Mouse (Mus musculus) myocyte (in vitro differentiated cells): ENCODE measurements around the gene Ctbp1. TPM values are rescaled to one million over a fixed set of nuclear protein-coding genes. Genes with fewer than 3 reads are reported as not detected.

Experiments used
- H3K27me3 ChIP-seq: one replicate; pipeline ENCODE4 v1.6.1; 2011; ENCODE audit not compliant: control insufficient read depth, insufficient read depth, insufficient read length
- H3K36me3 ChIP-seq: one replicate; pipeline ENCODE4 v1.6.1; 2011; ENCODE audit not compliant: control insufficient read depth, insufficient read depth
- H3K4me2 ChIP-seq: one replicate; pipeline ENCODE4 v1.6.1; 2011; ENCODE audit warnings: low read depth, control low read depth
- H3K4me3 ChIP-seq: one replicate; pipeline ENCODE4 v1.5.1; 2011; ENCODE audit warnings: mild to moderate bottlenecking, control low read depth, moderate library complexity
- H3K79me2 ChIP-seq: one replicate; pipeline ENCODE4 v1.6.1; 2011; ENCODE audit not compliant: control insufficient read depth, insufficient read depth
- H3ac ChIP-seq: one replicate; pipeline ENCODE4 v1.6.1; 2011; ENCODE audit not compliant: control insufficient read depth, insufficient read length
- CEBPB ChIP-seq: IDR thresholded peaks from 2 replicates; pipeline ENCODE4 v1.6.1; 2011; ENCODE audit warnings: mild to moderate bottlenecking, moderate library complexity; ENCODE audit not compliant: poor library complexity, insufficient read depth, severe bottlenecking
- E2F4 ChIP-seq: IDR thresholded peaks from one replicate; pipeline ENCODE4 v1.6.1; 2011; ENCODE audit warnings: mild to moderate bottlenecking, control low read depth, moderate library complexity; ENCODE audit not compliant: insufficient read depth
- MAX ChIP-seq: IDR thresholded peaks from one replicate; pipeline ENCODE4 v1.6.1; 2011; ENCODE audit warnings: low read depth, mild to moderate bottlenecking, control low read depth
- MYOD1 ChIP-seq, 3 experiments: IDR thresholded peaks; one replicate each; pipeline ENCODE4 v1.6.1; 2011; ENCODE audit warnings: control low read depth in 2 of 3, low read depth in 2 of 3, mild to moderate bottlenecking in 2 of 3, moderate library complexity in 1 of 3; ENCODE audit not compliant: insufficient read length in 2 of 3, control insufficient read depth in 1 of 3
- MYOG ChIP-seq, 3 experiments: IDR thresholded peaks; one replicate each; pipeline ENCODE4 v1.6.1; 2011; ENCODE audit warnings: control low read depth in 2 of 3, low read depth in 2 of 3, mild to moderate bottlenecking in 2 of 3; ENCODE audit not compliant: insufficient read length in 2 of 3, control insufficient read depth in 1 of 3, insufficient read depth in 1 of 3
- POLR2A ChIP-seq: IDR thresholded peaks from one replicate; pipeline ENCODE4 v1.6.1; 2011; ENCODE audit warnings: low read depth, mild to moderate bottlenecking, control low read depth, moderate library complexity; ENCODE audit not compliant: insufficient read length
- POLR2AphosphoS2 ChIP-seq: IDR thresholded peaks from one replicate; pipeline ENCODE4 v1.6.1; 2011; ENCODE audit warnings: low read depth, control low read depth; ENCODE audit not compliant: insufficient read length
- REST ChIP-seq: IDR thresholded peaks from one replicate; pipeline ENCODE4 v1.6.1; 2011; ENCODE audit warnings: mild to moderate bottlenecking, control low read depth, moderate library complexity; ENCODE audit not compliant: insufficient read depth, insufficient read length
- SRF ChIP-seq: IDR thresholded peaks from one replicate; pipeline ENCODE4 v1.6.1; 2011; ENCODE audit warnings: low read depth; ENCODE audit not compliant: control insufficient read depth, insufficient read length
- TCF12 ChIP-seq: IDR thresholded peaks from one replicate; pipeline ENCODE4 v1.6.1; 2011; ENCODE audit warnings: mild to moderate bottlenecking, control low read depth; ENCODE audit not compliant: poor library complexity, insufficient read depth, severe bottlenecking
- TCF3 ChIP-seq: IDR thresholded peaks from one replicate; pipeline ENCODE4 v1.6.1; 2011; ENCODE audit warnings: low read depth, control low read depth; ENCODE audit not compliant: insufficient read length
- USF1 ChIP-seq: IDR thresholded peaks from one replicate; pipeline ENCODE4 v1.6.1; 2011; ENCODE audit warnings: low read depth, mild to moderate bottlenecking, control low read depth, moderate library complexity
- polyA plus RNA-seq: library from polyadenylated mRNA; unstranded; fragments of >200 nt; fragmentation: generic; extraction: Trizol; gene quantifications from one replicate; pipeline ENCODE4 v1.2.1, GENCODE M21; 2012; ENCODE audit warnings: missing spikeins

Ctbp1 gene
- polyA plus RNA-seq, 1 experiment: 231 TPM

DNA sequence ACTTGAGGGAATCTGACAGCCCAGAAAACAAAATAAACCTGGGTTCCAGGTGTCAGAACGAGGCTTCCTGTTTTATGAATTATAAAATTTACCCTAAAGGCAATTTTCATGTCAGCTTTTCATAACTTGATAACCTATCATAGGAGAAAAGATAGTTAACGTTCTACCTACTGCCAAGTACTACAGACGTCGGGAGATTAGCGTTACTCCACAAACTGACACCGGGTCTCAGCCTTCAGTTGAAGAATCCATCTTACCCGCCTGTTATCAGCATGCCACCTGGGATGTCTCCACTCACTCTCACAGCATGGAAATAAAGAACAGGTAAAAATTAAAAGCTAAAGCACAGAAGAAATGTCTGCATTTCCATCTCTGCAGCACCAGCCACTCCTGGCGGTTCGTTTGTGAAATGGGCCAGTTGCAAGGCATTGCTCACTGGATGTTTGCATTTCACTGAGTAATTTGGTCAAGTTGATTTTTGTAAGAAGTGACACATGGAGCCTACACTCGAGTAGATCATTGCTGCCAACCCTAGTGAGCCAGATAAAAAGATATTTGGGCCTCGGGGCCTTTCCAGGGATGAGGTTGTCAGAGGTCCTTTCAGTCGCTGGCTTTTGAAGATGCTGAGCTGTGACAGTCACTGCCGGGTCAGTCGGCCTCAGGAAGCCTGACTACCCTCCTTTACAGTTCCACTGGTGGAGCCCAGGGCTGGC, 66.1 kb downstream of the Ctbp1 start:
- Histone ChIP-seq H3K4me3 (no peak overlapping the region), H3K27me3 (no peaks in the 10 kb centered on the region), H3K79me2 (no peaks in the 10 kb centered on the region), H3K36me3 (no peaks in the 10 kb centered on the region), H3K4me2 (no peak overlapping the region), H3ac (no peak overlapping the region)
- TF ChIP-seq MYOD1 (IDR thresholded peaks at IDR 0.05; ENCODE audit: control insufficient read depth in 1 of 3, insufficient read length in 2 of 3, low read depth in 2 of 3) (no peak), TCF12 (no peak), CEBPB (no peak), MAX (no peak), REST (no peak), USF1 (no peak), TCF3 (no peak), SRF (no peak), POLR2AphosphoS2 (no peak), MYOG (IDR thresholded peaks at IDR 0.05; ENCODE audit: control insufficient read depth in 1 of 3, insufficient read depth in 1 of 3, insufficient read length in 2 of 3, low read depth in 2 of 3) (no peak)

DNA sequence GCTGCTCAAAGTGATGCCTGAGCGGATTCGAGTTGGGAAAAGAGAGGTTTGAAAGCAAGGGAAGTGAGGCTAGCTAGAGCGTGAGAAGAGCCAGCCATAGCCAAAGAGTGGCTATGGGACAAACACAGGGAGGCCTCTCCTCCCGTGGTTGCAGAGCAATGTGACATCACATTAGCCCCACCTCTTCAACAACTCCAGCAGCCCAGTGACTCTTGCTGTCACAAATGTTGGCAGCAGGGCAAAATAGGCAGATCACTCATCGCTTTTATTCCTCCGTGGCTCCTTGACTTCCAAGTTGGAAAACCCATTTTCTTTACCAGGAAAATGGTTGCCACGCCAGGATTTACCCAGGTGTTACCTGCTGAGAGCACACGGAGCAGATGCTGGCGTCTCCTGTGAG, 67.7 kb downstream of the Ctbp1 start:
- no peaks in the 10 kb centered on the region for H3K36me3 ChIP-seq
- H3K4me3 ChIP-seq: no peak overlapping the region
- no peak overlapping the region for H3K4me2 ChIP-seq
- no peak for TF ChIP-seq MAX
- no peak for TF ChIP-seq TCF12
- TF ChIP-seq E2F4: no peak
- H3K79me2 ChIP-seq: no peaks in the 10 kb centered on the region
- H3K27me3 ChIP-seq: peaks cover 7% of the 10 kb centered on the region
- H3ac ChIP-seq: no peak overlapping the region

- no peak overlapping the region for H3K4me2 ChIP-seq
- peaks cover 11% of the 10 kb centered on the region for H3K27me3 ChIP-seq
- H3K4me3 ChIP-seq: no peak overlapping the region
- no peaks in the 10 kb centered on the region for H3K36me3 ChIP-seq
- H3ac ChIP-seq: no peak overlapping the region
- TF ChIP-seq TCF12 (no peak), CEBPB (no peak), MYOD1 (IDR thresholded peaks at IDR 0.05; ENCODE audit: control insufficient read depth in 1 of 3, insufficient read length in 2 of 3, low read depth in 2 of 3) (no peak), POLR2AphosphoS2 (no peak)
- H3K79me2 ChIP-seq: no peaks in the 10 kb centered on the region
Observed at GRCm38 (mm10) chr5:33206328-33206727, 68.5 kb downstream of the Ctbp1 start.

DNA sequence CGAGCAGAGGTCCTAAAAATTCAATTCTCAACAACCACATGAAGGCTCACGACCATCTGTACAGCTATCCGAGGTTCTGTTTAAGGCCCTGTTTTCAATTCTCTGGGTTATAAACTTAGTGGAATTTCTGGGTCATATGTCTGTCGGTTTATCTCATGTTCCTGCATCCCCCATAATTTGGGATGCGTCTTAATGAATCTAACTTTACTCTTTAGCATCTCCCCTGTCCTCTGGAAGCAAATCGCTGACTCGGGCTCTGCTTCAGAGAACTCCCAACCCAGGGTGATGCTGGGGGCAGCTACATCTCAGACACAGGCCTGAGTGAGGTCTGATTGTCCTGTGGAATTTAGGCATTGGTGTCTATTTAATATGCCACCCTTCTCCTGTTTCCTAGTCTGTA, 70.5 kb downstream of the Ctbp1 start:
- Histone ChIP-seq H3ac (no peak overlapping the region), H3K36me3 (no peaks in the 10 kb centered on the region), H3K27me3 (peaks cover 17% of the 10 kb centered on the region), H3K4me2 (peak overlapping the region; percentile 99), H3K79me2 (no peaks in the 10 kb centered on the region), H3K4me3 (peak overlapping the region; percentile 1)
- TF ChIP-seq MAX: no peak
- TF ChIP-seq USF1: no peak
- TF ChIP-seq TCF3: no peak
- TF ChIP-seq CEBPB: no peak
- TF ChIP-seq POLR2AphosphoS2: no peak

DNA sequence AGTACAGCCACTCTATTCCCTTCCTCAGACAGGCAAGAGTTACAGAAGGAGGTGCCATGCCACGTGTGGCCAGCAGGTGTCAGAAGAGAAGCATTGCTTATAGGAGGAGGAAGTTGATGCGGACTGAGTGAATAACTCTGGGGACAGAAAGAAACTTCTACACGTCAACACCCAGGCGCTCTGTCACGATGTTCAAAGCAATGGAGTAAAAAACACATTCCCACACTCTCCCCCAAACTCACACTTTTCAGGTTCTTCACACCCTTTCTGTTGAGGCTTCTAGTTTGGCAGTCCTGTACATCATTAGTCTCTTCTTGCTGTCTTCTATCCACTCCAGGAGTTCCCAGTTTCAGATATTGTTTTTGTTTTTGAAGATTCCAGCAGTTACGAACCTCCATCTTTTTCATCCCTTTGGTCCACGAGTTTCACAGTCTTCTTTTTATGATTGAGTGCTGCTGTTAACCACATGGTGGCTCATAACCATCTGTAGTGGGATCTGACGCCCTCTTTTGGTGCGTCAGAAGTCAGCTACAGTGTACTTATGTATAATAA, 71.0 kb downstream of the Ctbp1 start:
- Histone ChIP-seq H3K79me2 (no peaks in the 10 kb centered on the region), H3ac (no peak overlapping the region), H3K4me2 (peak overlapping the region; percentile 99), H3K36me3 (no peaks in the 10 kb centered on the region), H3K27me3 (peaks cover 18% of the 10 kb centered on the region), H3K4me3 (peak overlapping the region; percentile 1)
- TF ChIP-seq TCF3 (no peak), USF1 (no peak), MAX (peak; percentile 21)

DNA sequence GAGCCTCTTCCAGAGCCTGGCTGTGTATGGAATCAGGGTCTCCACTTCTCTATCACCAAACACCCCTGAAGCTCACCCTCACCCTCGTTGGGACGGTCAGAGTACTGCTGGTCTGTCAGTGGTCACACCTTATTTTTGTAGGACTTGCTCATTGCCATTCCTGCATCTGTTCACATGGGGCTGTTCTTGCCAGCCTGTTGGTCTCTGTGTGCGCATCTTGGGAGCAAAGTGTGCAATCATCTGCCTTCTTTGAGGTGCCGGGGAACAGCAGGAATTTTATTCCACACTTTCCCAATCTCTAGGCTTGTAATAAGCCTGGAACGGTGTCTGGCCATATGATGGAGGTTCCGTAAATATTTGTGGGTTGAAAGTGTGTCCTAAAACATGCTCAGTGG, 71.6 kb downstream of the Ctbp1 start:
- TF ChIP-seq E2F4 (no peak), USF1 (no peak), TCF3 (no peak), POLR2A (no peak), MYOD1 (IDR thresholded peaks at IDR 0.05; ENCODE audit: control insufficient read depth in 1 of 3, insufficient read length in 2 of 3, low read depth in 2 of 3) (no peak), CEBPB (no peak)
- no peak overlapping the region for H3K4me2 ChIP-seq
- H3K79me2 ChIP-seq: no peaks in the 10 kb centered on the region
- H3K36me3 ChIP-seq: no peaks in the 10 kb centered on the region
- peak overlapping the region; percentile 1 for H3K4me3 ChIP-seq
- no peak overlapping the region for H3ac ChIP-seq
- peaks cover 24% of the 10 kb centered on the region for H3K27me3 ChIP-seq
